Mouse (Mus musculus) forebrain, embryonic 10.5 days (tissue): ENCODE measurements at regions not wholly inside any gene's neighbourhood (a gene's known extent, or its start where the extent isn't known, plus 50 kb on each side); places are given as distances from the start of the nearest gene placed in this dataset. TPM values are rescaled to one million over a fixed set of nuclear protein-coding genes. Genes with fewer than 3 reads are reported as not detected.

ENCODE experiments used
- DNase-seq: peaks from one replicate; pipeline ENCODE4 v3.0.0-alpha.2; 2017; ENCODE audit warnings: low spot score; ENCODE audit errors: extremely low spot score
- H3K27ac ChIP-seq: fragments of 300-500 bp; sonication (generic); 2 replicates; pipeline ENCODE4 v1.5.1; 2016; ENCODE audit warnings: mild to moderate bottlenecking
- H3K27me3 ChIP-seq: fragments of 300-500 bp; sonication (generic); 2 replicates; pipeline ENCODE4 v1.6.1; 2016; ENCODE audit warnings: mild to moderate bottlenecking; ENCODE audit not compliant: poor library complexity, severe bottlenecking
- H3K36me3 ChIP-seq: fragments of 300-500 bp; sonication (generic); replicated peaks from 2 replicates; pipeline ENCODE4 v1.6.1; 2016; ENCODE audit warnings: mild to moderate bottlenecking, moderate library complexity
- H3K4me1 ChIP-seq: fragments of 300-500 bp; sonication (generic); 2 replicates; pipeline ENCODE4 v1.6.1; 2016
- H3K4me3 ChIP-seq: fragments of 300-500 bp; sonication (generic); 2 replicates; pipeline ENCODE4 v1.5.1; 2016; ENCODE audit warnings: mild to moderate bottlenecking, moderate library complexity
- H3K9me3 ChIP-seq: fragments of 300-500 bp; sonication (generic); 2 replicates; pipeline ENCODE4 v1.6.1; 2016; ENCODE audit warnings: mild to moderate bottlenecking, moderate library complexity
- WGBS: fragments of 180-500 bp; shearing (Covaris S2); methylation state at CpG from one replicate; pipeline ENCODE4 v1.1.7; 2016; 5-methylcytosine and 5-hydroxymethylcytosine counted together
- microRNA-seq: library from miRNA; unstranded; fragments of <30 nt; microRNA quantifications from one replicate; pipeline ENCODE4, GENCODE M21; 2017

DNA sequence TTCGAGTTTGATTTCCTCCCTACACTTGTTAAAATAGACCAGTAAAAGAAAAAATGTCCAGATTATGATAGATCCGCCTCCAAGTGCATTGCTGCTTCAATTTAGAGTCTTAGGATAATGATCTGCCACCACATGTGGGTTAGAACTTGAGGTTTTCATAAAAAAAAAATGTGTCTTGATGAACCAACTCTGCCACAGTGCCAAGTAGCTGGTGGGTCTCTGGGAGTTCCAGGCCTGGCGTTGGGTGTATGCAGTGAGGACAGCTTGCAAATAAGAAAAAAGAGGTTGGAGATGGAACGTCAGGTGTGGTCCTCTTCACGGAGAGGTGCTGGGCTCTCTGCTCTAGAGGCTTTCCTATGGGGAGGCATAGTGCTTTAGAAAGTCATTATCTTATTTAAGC lies 53.6 kb upstream of the Gm10320 start:
- Histone ChIP-seq H3K27ac (no peak overlapping the region), H3K4me3 (no peak overlapping the region), H3K4me1 (peaks cover 21% of the 10 kb centered on the region), H3K27me3 (peaks cover 70% of the 10 kb centered on the region), H3K36me3 (no peaks in the 10 kb centered on the region), H3K9me3 (no peaks in the 10 kb centered on the region)
- 61% methylated on average over 5 of the region's 5 CpGs for WGBS
- no peak for DNase-seq

DNA sequence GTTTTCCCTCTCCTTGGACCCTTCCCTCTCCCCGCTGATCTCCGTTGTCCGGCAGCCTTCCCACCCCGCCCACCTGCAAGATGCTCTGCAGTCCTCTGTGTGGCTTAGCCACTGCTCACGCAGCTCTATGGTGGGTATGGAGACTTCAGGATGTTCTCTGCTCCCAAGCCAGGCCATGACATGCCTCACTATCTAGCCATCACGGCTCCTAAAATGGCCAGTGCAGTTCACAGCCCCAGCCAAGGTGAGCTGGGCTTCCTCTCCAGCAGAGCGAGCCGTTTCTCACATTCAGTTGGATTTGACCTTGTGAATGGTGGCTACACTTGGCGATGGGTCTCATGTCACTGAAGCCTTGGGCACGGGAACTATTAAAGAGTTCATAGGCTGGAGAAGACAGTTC lies 52.2 kb upstream of the Gm10320 start:
- no peaks in the 10 kb centered on the region for H3K36me3 ChIP-seq
- WGBS: 90% methylated on average over 10 of the region's 10 CpGs
- H3K4me1 ChIP-seq: peaks cover 24% of the 10 kb centered on the region
- H3K9me3 ChIP-seq: no peaks in the 10 kb centered on the region
- peaks cover 70% of the 10 kb centered on the region for H3K27me3 ChIP-seq
- no peak for DNase-seq
- no peak overlapping the region for H3K4me3 ChIP-seq
- H3K27ac ChIP-seq: no peak overlapping the region

Small RNAs in the stretch of these regions (microRNA-seq; reads per million reads assigned to microRNA genes)
- gene Gm22698: not detected
